Mouse (Mus musculus) retina, adult 2 months (tissue): ENCODE data around the gene Cdh9.

ENCODE experiments used
- DNase-seq: peaks from one replicate; pipeline ENCODE4 v3.0.0-alpha.2; 2012; ENCODE audit warnings: low read depth, low spot score

Gene Cdh9

DNA sequence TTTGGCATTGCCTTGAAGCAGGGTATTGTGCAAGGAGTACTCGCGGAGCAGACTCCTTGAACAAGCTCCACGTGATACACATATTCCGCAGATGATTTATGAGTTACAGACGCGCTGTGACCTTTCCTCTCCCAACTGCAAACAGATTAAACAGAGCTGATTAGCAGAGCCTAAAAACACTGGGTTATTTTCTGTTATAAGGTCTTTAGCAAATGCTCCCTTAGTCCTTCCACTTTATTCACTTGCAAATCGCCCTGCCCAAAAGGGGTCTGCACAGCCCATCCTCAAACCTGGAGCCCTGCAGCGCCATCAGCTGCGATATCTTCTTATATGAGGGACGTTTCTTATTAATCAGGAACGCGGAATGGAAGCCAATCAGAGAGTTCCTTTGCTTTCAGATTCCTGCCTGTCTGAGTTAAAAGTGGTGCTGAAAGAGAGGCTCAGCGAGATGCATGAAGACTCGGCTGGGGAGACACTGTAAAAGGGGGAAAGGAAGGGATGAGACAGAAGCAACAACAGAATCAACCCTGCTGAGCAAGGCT, at the start of gene Cdh9:
Gene Cdh9, plus strand, starts transcription at position 287 of the 542 bp plus-strand sequence.
- DNase-seq, result no peak

- DNase-seq, result no peak
Measured at GRCm38 (mm10) chr15:16679096-16679495, 49.5 kb upstream of the Cdh9 start.

GRCm38 (mm10) chr15:16699821-16700220, 28.7 kb upstream of the Cdh9 start:
- DNase-seq, result no peak

GRCm38 (mm10) chr15:16702340-16702739, 26.2 kb upstream of the Cdh9 start:
- DNase-seq, result no peak

GRCm38 (mm10) chr15:16739088-16739487, 10.5 kb downstream of the Cdh9 start:
- no peak for DNase-seq

GRCm38 (mm10) chr15:16746672-16747071, 18.1 kb downstream of the Cdh9 start:
- no peak for DNase-seq

DNA sequence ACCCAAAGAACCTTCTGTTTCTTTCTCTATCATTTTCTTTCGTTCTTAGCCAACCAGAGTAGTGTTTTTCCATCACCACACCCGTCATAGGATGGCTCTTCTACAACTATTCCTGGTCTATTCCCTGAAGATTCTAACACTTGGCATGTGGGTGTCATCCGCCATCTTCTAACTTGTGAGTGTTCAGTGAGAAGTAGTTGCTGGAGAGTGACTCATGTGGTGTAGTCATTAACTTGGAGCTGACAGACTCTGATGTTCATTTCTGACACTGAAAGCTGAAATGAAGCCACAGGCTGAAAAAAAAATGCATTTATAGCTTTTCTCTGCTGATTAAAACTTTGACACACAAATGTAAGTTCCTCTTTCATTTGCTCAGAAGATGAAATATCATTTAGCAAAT, 34.7 kb downstream of the Cdh9 start:
- no peak for DNase-seq

- DNase-seq, result no peak
Measured at GRCm38 (mm10) chr15:16784575-16784974, 56.0 kb downstream of the Cdh9 start.

DNA sequence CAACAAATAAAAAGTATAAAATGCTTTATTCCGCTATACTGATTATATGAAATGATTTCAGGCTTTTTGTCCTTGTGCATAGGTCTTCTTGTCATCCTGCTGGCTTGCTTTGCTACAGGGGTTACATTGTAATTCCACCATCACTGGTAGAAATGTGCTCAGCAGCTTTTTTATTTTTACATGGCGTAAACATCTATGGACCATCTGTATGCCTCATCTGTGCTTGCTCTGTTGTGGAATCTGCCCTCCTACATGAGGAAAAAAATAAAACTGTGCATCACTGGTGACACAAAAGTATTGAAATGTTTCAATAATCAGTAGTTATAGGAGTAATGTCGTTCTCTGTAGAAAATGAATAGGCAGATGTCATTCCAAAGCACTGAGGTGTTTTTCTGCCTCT, 64.3 kb downstream of the Cdh9 start:
- DNase-seq, result no peak

DNA sequence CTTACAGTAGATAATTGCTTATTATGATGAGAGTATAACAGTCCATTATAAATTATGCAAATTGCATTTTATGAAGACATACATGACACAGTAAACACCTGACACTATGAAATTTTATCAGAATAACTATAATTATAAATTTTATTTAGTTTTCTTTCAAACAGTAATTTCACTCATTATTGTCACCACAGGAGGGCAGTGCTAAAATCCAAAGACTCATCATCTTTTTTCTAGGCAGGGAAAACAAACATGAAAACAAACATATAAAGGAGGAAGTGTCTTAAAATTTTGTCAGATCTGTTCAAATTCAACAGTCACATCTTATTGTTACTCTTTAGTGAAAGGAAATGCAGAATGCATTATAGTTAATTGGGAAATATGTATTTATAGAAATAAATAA, 72.7 kb downstream of the Cdh9 start:
- DNase-seq, result no peak

- no peak for DNase-seq
Measured at GRCm38 (mm10) chr15:16810787-16811186, 82.2 kb downstream of the Cdh9 start.

DNA sequence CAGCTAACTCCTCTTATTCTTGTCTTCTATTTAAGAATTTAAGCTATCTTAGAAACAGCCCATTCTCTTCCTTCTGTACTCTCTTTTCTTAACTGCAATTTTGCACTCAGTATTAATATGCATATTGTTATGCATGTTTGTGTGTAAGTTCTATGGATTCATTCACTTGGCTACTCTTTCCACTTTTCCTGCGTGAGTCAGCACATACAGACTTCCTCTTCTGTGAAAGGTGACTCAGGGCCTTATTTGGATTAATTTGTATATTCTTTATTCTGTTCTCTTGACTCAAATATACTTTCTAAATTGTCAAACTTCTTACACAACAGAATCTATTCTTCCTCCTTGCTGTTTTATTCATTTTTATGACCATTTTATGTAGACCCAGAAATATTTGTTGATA, 85.5 kb downstream of the Cdh9 start:
- no peak for DNase-seq

DNA sequence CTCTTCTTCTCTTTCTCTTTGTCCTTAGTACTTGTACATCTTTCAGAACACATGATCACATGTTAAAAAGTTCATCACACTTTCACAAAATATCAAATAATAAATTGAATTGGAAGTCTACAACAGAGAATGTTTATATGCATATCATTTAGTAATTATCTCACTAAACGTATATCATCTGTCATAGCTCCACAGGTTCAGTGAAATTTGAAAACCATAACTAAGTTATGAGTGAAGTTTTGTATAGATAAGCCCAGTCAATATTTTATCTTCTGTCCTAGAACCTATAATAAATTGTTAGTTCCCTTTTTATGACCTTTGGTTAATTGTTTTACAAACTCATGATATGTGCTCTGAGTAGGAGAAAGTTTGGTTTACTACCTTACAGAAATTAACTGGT, 106.2 kb downstream of the Cdh9 start:
- no peak for DNase-seq

DNA sequence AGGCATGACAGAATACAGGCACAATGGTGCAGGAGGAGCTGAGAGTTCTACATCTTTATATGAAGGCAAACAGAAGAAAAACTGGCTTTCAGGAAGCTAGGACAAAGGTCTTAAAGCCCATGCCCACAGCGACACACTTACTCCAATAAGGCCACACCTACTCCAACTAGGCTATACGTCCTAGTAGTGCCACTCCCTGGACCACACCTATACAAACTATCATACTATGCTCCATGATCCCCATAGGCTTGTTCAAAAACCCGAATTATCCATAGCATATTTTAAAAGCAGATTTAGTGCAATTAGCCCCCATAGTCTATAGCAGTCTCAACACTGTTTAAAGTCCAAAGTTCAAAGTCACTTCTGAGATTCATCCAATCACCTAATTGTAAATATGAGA, 154.0 kb downstream of the Cdh9 start:
- DNase-seq, result no peak

GRCm38 (mm10) chr15:16896674-16897073, 168.1 kb downstream of the Cdh9 start:
- DNase-seq, result no peak
